Mouse (Mus musculus): Measurements from ENCODE around the gene Itga9.

The Itga9 gene

DNA sequence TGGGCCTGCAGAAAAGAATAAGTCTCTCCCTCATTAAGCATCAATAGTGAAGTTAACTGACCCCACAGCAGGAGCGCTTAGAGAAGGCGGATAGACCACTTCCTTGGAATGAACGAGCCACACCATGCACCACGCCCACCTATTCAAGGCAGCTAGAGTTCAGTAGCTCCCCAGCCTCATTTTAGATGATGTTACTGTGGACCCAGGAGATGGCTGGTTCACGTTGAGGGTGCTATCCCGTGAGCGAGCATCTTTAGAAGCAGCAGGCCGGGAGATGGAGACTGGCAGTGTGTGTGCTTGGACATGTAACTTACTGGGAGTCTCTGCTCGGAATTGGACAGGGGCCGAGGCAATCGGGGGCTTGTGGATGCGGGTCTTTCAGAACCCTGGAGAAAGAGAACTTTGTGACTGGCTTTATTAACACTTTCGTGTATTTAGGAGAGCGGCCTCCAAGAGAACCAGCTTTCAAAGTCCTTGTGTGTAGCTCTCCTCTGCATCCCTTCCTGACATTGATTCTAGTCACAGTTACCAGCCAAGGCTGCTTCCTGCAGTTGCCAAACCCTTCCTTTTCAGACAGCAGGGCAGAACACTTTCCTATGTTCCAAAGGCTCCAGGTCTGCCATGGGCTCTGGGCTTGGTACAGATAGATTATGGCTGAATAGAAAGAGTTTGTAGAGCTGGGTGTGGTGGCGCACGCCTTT lies 1.4 kb downstream of the Itga9 start:
- DNase-seq = no peak

DNA sequence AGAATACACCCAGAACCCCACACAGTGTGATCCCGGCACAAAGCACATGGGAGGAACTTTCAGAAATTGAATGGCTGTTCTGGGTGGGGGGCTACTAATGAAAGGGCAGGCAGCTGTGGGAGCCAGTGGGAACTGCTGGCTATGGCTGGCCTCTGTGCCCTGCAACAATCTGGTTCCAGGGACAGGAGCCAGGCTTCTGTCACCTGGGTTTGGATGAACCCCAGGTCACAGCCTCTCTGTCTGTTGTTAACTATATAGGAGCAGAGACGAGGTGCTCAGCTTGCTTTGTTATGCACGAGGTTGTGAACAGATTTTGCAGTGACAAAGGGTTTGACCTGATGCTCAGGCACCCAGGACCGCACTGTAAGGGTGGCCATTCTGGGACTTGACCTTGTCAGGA lies 2.1 kb downstream of the Itga9 start:
- DNase-seq = no peak

- DNase-seq = no peak
Measured at GRCm38 (mm10) chr9:118610060-118610459, 3.6 kb downstream of the Itga9 start.

DNA sequence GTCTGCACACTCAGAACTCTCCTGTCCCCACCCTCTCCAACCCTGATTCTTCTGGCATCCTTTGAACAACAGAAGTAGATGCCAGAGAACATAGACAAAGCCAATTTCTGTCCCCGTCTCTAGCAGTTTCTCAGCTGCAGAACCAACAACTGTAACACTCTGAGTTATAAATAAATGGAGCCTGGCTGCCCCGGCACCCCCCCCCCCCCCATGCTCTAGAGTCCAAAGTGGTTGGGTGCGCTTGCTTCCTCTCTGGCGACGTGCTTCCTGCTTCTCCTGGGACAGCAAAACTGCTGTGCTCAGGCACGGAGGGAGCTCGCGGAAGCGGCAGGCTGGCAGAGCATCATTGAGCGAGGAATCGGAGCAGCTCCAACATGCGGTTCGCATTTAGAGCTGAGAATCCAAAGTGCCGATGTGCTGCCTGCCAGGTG lies 4.6 kb downstream of the Itga9 start:
- no peak for DNase-seq

DNA sequence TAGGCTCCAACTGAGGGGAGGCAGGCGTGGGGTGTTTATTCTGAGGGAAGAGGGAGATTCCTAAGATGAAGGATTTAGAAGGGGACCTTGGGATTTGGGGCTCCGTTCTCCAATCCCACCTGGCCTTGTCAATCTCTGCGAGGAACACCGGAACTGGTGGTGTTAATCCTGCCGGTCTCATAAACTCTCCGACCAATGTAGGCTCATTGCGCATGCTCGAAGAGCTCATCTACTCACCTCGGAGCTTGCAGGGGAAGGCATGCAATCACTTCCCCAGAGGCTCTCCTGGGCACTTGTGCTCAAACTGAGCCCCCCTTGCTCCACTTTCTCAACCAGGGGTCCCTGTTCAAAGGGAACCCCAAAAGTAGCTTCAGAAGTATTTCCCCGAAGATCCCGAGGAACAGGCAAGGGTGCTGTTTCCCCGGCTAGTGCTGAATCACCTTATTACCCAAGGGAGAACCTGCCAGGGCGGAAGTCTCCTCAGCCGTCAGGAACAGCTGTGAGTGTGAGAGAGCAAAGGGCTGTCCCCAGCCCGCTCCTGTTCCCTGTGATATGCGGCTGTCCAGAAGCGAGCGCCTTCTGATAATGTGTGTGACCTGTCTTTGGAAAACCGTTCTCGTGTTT lies 5.6 kb downstream of the Itga9 start:
- DNase-seq = no peak

DNA sequence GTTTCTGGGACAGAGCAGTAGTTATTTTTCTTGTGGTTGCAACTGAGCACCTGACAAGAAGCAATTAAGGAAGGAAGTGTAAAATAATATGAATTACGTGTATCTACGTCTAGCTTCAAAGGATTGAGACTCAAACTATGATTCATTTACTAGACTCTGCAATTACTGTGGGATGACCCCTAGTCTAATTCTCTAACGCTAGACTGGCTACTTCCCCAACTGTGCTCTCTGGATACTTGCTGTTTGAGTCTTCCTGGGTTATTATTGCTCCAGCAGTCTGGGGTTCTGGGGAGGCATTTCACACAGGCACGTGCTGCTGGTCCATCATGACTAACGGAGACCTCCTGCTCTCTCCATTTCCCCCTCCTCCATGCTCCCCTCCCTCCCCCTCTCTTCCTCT lies 10.7 kb downstream of the Itga9 start:
- no peak for DNase-seq

DNA sequence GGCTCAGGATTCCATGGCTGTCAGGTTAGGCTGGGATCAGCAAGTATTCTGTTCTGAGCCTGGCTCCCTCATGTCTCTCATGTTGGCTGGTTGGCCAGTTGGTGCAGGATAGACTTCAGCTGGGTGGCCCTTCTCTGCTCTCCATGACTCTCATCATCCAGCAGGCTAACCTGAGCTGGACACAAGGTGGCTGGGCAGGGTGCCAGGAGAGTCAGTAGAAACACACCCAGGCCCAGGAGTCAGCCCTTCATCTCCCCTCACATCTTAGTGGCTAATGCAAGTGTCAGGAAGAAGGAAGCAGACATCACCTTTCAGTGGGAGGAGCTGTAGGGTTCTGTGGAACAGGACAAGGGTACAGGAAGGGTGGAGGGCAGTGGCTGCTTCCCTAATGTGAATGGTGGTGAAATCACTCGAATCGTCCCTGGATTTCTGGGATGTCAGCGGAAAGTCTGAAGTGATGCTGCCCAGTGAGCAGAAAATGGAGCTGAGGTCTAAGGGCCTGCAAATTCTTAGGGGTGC lies 12.3 kb downstream of the Itga9 start:
- no peak for DNase-seq

DNA sequence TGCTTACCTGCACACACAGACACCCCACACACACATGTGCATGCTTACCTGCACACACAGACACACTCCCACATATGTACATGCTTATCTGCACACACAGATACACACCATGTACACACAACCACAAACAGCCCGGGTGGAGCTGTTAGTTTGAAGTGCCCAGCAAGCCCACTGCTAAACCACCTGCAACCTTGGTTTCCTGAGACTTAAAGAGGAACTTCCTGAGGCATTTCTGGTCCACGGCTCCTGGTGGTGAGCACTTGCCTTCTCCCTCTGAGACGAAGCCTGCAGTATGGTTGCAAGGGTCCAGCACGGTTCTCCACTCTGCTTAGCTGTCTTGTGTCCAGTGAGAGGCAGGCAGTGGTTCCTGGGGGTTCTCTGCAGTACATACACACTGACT lies 14.3 kb downstream of the Itga9 start:
- no peak for DNase-seq

DNA sequence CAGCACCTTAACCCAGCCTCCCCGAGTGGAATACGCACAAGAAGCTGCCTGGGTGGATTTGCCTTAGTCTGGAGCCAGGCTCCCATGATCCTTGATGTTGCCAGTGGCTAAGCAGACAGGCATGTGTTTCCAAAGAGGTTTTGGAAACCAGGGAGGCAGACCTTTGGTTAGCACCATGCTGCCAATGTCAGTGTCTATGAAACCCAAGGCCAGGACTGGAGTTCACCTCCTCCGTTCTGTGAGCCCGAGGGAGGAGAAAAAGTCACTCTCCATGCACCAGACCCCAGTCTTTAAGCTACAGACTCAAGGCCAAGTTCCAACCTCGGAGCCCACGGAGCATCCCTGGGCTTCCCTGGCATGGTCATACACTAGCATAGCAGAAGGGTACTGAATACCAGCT lies 15.2 kb downstream of the Itga9 start:
- DNase-seq = no peak

GRCm38 (mm10) chr9:118622376-118623166 lies 16.1 kb downstream of the Itga9 start:
- no peak for DNase-seq

DNA sequence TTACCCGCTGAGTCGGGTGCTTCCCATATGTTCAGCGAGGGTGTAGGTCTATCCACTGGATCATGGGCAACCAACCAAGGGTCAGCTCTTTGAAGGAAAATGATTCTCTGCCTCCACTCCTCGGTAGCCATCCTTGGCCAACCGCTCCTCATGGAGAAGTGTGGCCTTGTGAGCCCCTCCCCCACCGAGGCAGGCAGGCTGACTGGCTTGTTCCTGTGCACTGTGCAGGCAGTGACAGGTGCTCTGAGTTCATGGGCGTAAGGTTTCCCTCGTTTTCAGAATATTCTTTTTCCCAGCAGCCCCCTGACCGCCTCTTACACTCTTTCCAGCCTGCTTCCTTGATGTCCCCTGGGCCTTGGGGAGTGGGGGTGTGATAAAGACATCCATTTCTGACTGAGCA lies 17.0 kb downstream of the Itga9 start:
- no peak for DNase-seq

- no peak for DNase-seq
Measured at GRCm38 (mm10) chr9:118624146-118624545, 17.7 kb downstream of the Itga9 start.

GRCm38 (mm10) chr9:118629763-118630379 lies 23.4 kb downstream of the Itga9 start:
- DNase-seq = no peak

GRCm38 (mm10) chr9:118631775-118632757 lies 25.6 kb downstream of the Itga9 start:
- no peak for DNase-seq

DNA sequence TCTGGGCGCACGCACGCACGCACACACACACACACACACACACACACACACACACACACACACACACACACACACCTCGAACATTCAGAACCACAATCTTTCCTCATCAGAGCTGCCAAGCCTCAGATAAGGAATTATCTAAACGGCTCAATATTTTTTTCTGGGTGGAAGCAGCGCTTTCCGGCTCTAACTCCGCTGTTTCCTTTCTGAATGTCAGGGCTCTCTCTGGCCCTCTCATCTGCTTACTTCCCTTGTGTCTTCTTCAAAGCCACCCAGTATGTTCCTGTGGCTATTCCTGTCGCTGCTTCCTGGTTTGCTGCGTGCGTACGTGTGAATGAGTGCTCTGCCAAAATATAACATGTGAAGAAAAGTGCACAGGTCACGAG lies 26.3 kb downstream of the Itga9 start:
- no peak for DNase-seq

- DNase-seq = no peak
Measured at GRCm38 (mm10) chr9:118638642-118639210, 32.2 kb downstream of the Itga9 start.

DNA sequence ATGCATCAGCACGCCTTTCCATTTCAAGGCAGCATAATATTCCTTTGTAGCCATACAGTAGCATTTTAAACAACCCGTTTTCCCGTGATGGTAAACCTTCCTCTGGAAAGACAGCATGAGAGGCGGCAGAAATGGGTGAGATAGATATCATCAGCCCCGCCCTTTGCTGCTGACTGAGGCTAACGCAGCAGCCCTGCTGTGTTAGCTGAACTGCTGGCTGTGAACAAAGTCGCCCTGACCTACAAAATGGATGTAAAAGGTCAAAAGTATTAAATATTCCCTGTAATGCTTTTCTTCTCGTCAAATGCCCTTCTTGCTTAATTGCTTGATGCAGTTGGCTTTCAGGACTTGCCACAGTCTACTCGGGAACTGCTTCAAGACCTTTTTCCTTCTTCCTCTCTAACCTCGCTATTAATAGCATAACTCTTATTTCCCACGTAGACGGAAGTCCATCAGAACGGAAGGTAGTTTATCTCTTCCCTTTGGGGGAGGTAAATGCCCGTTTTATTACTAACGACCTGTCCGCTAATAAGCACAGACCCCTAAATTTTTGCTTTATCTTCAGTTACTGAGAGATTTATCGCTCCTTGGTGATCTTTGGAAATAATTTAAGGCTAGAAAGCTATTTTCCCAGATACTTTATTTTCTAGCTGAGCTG lies 39.3 kb downstream of the Itga9 start:
- DNase-seq = no peak

DNA sequence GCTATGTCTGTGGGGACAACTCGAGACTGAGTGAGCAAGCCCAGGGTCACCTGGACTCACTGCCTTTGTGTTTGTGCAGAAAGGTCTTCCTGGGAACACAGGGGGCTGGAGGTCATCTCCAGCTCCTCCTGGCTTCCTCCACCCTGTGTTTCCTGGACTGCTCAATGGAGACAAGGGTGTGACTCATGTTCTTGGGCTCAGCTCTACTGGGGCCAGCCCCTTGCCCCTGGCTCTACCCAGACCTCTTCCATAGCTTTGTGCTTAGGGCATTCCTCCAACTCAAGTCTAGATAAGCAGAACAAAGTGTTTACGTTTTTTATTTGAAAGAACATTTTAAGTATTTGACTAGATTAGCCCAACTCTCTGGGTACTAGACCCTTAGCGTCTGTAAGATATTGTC lies 41.0 kb downstream of the Itga9 start:
- DNase-seq = no peak

- DNase-seq = no peak
Measured at GRCm38 (mm10) chr9:118650976-118651375, 44.5 kb downstream of the Itga9 start.

GRCm38 (mm10) chr9:118651939-118652338 lies 45.4 kb downstream of the Itga9 start:
- DNase-seq = no peak

DNA sequence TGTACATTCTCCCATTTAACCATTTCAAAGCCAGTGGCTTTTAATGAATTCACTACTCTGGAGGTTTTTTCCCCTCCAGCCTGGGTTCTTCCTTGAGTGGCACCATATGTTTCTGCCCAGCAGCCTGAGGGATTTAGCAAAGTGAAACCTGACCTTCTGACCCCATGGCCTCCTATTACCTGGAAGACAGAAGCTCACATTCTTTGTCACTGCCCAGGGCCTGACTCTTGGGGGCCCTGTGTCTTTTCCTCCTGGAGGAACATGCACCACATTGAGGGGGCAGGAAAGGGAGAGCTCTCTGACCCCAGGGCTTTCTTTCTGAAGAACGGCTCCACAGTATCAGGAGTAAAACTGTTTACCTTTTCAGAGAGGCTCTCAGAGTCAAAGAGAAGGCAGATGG lies 46.9 kb downstream of the Itga9 start:
- no peak for DNase-seq
